Mouse (Mus musculus) right cerebral cortex, postnatal 14 days (tissue): ENCODE data around the gene Irgq.
"Not testable (repeated sequence)": the region's sequence is repeated elsewhere in the genome, so short reads cannot be mapped to it uniquely, and the experiment has no call there.

Source experiments
- DNase-seq: peaks from one replicate; pipeline ENCODE4 v3.0.0; 2022

Gene Irgq

DNA sequence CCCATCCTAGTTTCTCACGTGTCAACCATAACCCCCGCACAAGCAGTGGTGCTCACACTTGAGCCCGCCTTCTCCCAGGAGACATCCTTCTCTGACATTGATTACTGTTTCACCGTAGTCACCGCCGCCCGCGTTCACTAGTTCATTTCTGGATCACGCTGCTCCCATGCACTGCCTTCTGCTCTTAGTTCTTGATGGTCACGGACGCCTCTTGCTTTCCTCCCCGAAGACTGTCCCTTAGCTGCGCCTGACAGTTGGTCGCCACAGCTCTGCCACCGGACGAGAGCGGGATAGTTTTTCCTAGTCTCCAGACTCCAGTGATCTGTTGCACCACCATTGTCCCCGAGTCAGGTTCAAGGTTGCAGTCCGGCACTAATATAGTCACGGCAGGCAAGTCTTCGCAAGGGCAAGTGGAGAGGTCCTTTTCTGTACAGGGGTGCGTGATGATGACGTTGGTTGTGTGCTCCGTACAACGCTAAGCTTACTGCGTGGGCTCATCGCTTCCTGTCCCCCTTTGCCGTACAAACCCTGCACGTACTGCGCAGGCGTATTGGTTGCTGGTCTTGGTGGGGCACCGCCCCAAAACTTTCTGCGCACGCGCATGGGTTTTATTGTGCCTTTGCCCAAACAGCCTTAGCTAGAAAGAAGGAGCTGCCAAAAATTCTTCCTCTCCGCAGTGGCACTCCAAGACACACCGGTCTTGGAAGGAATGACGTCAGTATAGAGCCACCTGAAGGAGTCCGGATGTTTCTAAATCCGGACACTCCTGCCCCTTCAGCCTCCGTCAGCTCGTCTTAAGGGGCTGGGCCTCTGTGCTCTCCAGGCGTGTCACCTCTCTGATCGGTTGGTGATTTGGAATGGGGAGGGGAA lies at the start of gene Irgq:
Gene Irgq (plus strand): TSS at position 628 of the 870 bp plus-strand sequence.
- DNase-seq, result peak; percentile 98

DNA sequence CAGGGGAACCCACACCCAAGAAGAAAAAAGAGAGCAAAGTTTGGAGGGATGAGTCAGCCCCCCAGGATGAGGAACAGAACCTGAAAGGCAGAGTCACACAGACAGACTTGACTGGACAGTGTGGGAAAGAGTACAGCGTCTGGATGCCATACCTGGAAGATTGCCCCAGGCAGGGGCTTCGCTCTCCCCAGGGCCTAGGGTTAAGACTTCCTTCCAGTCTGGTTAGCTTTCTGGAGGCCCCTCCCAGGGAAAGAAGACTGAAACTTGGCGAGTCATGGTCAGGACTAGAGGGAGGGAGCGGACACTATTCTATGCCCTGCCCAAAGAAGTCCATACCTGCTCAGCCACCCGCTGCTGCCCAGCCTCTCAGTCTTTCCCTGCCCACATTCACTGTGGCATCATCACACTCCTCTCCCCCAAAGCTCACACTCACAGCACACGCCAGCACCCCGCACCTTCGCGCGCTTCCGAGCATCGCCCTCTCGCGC lies 49.5 kb upstream of the Irgq start:
- no peak for DNase-seq

DNA sequence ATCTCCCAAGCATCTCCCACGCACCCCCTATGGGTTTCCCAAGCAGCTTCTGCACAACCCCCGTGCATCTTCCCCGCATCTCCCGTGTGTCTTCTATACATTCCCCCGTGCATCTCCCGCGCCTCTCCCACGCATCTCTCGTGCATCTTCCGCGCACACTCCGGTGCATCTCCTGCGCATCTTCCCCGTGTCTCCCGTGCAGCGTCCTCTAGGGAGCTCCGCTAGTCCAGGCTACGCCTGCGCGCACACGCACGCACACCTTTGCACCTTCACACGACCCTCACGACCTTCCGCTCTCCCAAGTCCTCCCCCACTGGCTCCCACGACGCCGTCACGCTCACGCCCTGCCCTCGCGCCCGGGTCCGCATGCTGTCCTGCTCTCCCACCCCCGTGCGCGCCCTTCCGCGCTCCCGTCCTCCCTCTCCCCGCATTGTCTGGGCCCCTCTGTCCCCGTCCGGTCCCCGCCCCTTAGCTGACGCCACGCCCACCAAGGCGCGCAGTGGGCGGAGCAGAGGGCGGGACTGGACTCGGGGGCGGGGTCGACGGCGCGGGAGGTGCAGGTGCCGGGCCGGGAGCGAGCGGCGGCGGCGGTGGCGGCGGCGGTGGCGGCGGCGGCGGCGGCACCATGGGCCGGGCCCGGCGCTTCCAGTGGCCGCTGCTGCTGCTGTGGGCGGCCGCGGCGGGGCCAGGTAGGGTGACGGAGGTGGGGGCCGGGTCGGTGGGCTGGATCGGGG lies 48.8 kb upstream of the Irgq start, which contains the start of gene Cadm4:
Gene Cadm4 (plus strand): TSS at position 550 of the 734 bp plus-strand sequence.
- DNase-seq, result peak; percentile 91

DNA sequence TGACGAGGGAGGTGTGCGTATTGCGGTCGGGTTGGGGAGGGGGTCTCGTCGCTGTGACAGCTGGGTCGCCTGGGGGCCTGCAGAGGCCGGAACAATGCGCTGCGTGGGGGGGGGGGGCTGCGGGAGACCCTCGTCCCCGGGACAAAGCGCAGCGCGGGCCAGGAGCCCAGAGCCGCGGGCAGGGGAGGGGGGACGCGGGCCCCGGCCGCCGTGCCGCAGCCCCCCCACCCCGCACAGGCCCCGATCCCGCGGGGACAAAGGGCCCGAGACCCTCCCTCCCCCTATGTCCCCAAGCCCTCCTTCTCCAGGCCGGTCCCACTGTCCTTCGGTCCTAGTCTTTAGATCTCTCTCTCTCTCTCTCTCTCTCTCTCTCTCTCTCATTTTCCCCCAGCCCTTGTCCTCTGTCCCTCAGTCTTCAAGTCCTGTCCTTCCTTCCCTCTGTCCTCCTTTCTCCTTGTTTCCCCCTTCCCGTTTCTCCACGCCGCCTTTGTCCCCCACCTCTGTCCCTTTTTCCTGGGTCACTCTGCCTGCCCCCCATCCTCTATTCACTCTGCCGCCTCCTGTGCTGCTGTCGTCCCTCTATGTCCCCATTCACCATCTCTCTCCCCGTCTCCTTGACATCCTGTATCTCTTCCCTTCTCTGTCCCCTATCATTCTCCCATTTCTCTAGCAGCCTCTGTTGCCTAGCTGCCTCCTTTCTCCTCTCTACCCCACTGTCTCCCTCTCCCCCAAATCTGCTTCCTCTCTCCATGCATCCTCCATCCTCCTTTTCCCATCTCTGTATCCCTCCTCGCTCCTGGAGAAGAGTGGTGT lies 48.1 kb upstream of the Irgq start:
- DNase-seq, result no peak

DNA sequence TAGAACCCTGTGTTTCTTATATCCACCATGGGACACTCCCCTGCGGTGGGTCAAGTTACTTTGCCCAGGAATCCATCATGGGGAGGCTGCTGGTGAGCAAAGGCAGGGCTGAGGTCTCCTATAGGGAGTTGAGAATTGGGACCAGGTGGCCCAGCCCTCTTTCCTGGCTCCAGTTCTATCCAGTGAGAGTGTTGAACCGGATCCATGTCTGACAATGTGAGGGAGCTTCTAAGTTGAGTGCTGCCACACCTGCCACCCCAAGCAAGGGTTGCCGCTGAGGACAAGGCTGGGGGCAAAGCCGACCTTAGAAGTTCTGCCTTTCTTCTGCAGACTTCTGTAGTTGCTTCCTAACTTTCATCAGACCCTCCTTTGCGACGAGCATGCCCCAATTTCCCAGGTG lies 47.2 kb upstream of the Irgq start:
- not testable (repeated sequence) for DNase-seq

DNA sequence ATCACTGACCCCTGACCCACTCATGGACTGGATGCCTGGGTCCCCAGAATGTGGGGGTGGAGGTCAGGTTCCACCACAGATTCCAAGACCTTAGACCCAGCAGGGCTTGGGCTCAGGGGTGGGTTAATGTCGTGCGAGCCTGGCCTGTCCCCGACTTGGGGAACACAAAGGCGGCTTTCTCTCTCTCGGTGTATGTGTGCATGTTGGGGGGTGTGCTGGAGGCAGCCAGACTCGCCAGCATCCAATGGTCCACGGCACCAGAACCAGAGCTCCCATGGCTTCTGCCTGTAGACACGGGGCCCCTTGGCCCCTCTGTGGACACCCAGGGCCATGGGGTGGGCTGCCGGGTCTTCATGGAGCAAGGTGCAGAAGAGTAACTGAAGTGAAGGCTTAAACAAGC lies 45.0 kb upstream of the Irgq start:
- DNase-seq, result no peak

DNA sequence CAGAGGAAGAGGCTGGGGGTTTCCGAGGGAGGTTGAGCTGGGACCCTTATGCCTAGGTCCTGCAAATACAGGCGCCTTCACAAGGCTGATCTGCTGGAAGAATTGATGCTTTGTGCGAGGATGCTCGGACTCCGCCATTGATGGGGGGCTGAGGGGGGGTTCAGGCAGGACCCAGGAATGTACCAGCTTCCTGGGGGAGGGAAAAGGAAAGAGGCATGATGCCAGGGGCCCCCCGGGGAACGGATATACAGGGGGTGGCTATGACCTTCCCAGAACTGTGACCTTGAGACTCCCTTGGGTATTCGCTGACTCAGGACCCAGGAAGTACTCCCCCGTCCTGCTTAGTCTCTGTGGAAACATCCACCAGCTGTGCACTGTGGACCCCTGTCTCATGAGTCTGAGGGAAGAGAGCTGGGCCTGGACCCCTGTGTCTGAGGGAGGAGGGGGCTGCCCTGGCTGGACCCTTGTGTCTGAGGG lies 43.8 kb upstream of the Irgq start:
- no peak for DNase-seq

DNA sequence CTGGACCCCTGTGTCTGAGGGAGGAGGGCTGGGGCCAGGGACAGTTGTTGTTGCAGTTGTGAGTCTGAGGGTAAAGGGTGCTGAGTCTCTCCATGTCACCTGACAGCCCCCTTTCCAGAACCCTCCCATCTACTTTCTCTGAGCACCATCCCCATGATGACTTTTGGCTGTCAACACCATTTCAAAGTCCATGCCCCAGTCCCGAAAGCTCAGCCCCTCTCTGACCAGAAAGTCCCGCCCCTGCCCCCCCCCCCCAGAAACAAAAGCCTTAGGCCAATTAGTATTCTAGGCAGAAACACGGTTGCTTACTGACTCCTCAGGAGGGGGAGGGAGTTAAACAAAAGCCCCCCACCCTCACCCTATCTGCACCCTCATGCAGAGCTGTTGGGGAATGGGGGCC lies 43.1 kb upstream of the Irgq start:
- no peak for DNase-seq

- no peak for DNase-seq
These were observed 42.2 kb upstream of the Irgq start for GRCm38 (mm10) chr7:24488303-24488702.

GRCm38 (mm10) chr7:24499856-24500577 lies 30.5 kb upstream of the Irgq start:
- no peak for DNase-seq

DNA sequence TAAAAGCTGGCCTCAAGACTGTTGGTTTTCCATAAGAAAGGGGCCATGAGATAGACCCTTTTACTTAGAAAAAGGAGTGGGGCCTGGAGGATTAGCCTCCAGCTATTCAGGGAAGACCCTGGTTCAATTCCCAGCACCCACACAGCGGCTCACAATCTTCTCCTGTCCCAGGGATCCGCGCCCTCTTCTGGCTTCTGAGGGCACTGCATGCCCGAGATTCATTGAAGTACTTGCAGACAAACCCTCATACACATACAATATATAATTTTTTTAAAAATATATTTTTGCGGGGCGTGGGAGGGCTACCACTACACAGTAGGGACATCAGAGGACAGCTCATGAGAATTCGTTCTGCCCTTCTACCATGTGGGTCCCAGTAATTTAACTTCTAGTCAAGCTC lies 29.6 kb upstream of the Irgq start:
- DNase-seq, result peak; percentile 66

DNA sequence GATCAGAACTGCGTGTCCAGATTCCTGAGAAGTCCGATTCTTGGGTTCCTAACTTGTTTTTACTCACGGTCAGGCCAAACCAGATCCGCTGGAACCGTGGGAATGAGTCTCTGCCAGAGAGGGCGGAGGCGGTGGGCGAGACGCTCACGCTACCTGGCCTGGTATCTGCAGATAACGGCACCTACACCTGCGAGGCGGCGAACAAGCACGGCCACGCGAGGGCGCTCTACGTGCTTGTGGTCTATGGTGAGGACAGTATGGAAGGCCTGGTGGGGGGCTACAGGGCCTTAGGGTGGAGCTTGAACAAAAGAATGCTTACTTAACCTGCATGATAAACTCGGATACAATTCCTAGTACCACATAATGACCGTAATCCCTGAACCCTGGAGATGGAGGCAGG lies 29.0 kb upstream of the Irgq start:
- DNase-seq, result no peak

DNA sequence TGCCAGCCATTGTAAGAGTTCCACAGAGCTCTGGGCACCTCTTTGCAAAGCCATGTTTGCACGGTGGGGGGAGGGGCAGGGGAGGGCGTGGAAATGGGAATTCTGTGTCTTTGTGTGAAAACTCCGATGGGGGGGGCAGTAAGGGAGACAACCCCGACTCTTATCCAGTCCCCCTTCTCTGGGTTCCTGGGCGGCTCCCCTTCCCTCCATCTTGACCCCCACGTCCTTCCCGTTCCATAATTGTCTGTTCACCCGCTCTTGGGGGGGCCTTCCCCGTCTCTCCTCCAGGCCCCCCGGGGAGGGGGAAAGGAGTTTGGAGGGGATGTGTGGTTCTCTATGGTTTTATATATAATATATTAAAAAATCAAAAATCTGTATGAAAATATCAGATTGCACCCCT lies 26.5 kb upstream of the Irgq start:
- DNase-seq, result no peak

DNA sequence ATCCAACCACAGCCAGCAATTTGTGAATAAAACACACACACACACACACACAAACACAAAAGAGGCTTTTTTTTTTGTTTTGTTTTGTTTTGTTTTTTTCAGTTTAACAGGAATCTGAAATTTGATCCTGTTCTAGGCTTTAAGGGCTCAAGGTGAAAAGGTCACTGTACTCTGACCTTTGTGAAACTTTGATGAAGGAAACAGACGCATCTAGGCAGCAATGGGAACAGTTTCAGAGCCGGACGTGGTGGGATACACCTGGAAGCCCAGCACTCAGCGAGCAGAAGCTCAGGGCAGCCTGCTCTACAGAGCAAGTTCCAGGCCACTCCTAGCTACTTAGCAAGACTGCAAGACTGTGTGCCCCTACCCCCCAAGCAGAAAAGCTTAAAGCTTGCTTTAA lies 25.6 kb upstream of the Irgq start:
- no peak for DNase-seq

DNA sequence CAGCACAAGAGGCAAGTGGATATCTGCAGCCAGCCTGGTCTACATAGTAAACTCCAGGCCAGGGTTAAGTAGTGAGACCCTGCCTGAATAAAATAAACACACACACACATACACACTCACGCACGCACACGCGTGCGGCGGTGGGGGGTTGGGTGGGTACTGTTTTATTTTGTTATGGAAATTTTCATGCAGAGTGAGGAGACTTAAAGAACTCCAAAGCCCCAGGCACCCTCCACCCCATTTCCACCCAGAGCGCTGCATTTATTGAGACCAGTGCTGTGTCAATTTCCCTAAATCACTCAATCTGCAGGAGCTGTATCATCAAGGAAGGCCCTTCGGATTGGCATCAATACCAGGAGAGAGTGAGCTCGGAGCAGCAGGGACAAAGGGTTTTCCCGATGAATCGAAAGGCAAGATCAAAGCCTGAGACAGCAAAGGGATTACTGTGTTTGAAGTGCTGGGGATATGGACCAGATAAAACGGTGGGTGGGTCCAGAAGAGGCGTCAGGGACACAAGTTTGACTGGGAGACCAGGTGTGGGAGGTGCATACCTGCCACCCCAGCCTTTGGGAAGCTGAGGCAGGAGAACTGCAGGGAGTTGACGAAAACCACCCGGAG lies 24.9 kb upstream of the Irgq start:
- no peak for DNase-seq

GRCm38 (mm10) chr7:24506065-24506459 lies 24.4 kb upstream of the Irgq start:
- DNase-seq, result no peak

DNA sequence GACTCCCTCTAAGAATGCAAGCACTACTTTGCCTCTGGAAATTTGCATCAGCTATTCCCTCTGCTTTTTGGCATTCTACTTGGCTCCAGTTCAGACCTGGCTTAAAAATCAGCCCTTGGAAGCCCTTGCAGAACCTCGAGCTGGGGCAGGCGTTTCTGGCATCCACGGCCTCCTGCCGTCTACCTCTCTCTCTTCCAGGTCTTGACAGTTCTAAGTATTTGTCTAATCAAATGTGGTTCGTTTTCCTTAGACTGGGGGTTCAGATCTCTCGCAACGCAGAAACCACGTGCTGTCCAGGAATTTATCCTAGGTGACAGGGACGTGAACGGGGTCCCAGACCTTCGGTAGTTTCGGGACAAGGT lies 24.0 kb upstream of the Irgq start:
- DNase-seq, result no peak

DNA sequence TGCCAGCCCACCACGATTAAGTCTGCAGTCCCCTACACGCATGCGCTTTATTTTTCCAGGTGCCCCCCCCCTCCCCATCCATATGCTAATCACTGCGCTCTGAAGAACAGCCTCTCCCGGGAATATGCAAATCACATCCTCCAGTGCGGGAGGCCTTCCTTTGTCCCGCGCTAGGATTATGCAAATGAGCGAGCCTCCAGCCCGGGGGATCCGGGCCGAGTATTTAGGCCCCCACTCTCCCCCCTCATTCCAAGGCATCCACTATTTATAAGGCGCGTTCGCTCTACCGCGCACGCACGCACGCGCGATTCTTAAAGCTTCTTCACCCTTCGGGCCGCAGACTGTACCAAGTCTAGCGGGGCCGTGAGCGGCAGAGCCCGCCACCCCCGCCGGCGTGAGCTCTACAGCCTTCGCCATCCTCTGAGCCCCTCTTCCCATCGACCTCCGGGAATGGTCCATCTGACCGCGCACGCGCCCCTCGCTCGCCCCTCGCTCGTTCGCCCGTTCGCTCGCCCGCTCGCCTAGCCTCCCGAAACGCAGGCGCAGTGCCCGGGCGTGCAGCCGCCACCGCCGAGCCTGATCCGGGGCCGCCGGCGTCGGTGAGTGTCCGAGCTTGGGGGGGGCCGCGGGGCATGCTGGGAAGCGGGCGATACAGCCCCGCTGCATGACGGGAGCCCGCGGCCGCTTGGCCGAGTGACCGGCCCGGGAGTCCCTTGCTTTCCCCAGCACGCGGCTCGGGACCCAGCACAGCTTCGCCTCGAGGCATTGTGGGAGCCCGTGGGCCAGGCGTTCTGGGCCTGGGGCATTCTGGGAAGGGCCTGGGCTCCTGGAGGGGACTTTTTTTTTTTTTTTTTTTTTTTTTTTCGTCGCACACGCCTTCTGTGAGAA lies 23.4 kb upstream of the Irgq start, which contains the start of gene Zfp428:
Gene Zfp428 (plus strand): TSS at position 169 of the 888 bp plus-strand sequence.
- peak; percentile 84 for DNase-seq

DNA sequence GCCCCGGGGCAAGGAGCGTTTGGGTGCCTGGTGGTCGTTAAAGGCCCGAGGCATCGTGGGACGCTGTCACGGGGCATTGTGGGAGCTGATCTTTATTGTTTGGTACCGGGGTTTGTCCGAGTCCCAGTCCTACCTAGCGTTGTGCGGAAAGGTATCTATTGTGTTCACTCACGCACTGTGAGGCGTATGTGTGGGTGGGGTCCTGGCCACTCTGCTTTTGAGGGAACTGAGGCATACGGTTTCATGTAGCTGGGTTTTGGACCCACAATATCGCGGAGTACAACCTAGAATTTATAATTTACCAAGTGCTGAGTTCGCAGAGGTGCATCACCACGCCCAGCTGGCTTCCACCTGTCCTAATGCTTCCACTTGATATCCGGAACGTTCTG lies 22.8 kb upstream of the Irgq start:
- no peak for DNase-seq

DNA sequence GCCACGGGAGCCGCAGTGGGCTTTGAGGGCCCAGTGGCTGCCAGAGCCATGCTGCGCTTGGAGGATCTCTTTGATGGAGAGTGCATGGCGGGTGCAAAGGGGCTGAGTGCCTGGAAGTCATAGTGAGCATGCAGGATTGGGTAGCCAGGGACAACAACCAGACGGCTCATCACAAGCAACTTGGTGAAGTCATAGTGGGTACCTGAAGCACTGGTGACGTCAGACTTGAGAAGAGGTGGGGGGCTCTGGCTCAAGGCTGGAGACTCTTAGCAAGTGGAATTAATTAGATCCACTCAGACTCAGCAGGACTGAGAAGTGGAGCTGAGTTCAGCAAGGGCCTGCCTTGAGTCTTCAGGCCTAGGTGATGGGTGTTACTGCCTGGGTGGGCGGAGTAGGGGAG lies 18.1 kb upstream of the Irgq start, which contains the start of gene AC161166.1:
Gene AC161166.1 (minus strand): TSS at position 101 of the 400 bp plus-strand sequence.
- DNase-seq, result no peak

DNA sequence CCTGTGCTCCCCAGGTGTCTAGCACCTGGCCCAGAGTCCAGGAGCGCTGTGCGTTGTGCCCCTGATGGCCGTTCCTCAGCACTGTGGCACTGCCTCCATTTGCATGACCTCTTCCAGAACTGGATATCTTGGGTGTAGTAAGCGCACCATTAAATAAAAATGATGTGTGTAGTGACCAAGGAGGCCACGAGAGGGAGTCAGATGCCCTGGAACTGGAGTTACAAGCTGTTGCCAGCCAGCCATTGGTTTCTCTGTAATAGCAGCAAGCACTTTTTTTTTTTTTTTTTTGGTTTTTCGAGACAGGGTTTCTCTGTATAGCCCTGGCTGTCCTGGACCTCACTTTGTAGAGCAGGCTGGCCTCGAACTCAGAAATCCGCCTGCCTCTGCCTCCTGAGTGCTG lies 14.2 kb upstream of the Irgq start:
- DNase-seq, result peak; percentile 58
